Mouse (Mus musculus) MEL (cell line): ENCODE measurements around the gene Adamtsl1. TPM values are rescaled to one million over a fixed set of nuclear protein-coding genes. Genes with fewer than 3 reads are reported as not detected.

Experiments used
- DNase-seq: peaks from one replicate; pipeline ENCODE4 v3.0.0; 2011; ENCODE audit warnings: low read depth, low spot score
- H3K27ac ChIP-seq: 2 replicates; pipeline ENCODE4 v1.5.1; 2012; ENCODE audit warnings: low read depth, mild to moderate bottlenecking, control low read depth, low read length, moderate library complexity; ENCODE audit not compliant: control insufficient read depth
- H3K27me3 ChIP-seq, 2 experiments: fragments of 150-350 bp in 1 of 2; sonication (generic) in 1 of 2; 2 replicates each; pipeline ENCODE4 v1.6.1; 2012; ENCODE audit warnings: low read length in 2 of 2, mild to moderate bottlenecking in 2 of 2, improper control_type of control experiment in 1 of 2, moderate library complexity in 1 of 2; ENCODE audit not compliant: insufficient read depth in 2 of 2, control insufficient read depth in 1 of 2
- H3K36me3 ChIP-seq, 2 experiments: 2 replicates each; pipeline ENCODE4 v1.6.1; 2012 to 2014; ENCODE audit warnings: low read length in 2 of 2, improper control_type of control experiment in 1 of 2, inconsistent platforms in 1 of 2, mild to moderate bottlenecking in 1 of 2; ENCODE audit not compliant: insufficient read depth in 2 of 2, control insufficient read depth in 1 of 2
- H3K4me1 ChIP-seq, 2 experiments: fragments of 150-350 bp in 1 of 2; sonication (generic) in 1 of 2; 2 replicates each; pipeline ENCODE4 v1.6.1; 2012; ENCODE audit warnings: low read length in 2 of 2, improper control_type of control experiment in 1 of 2, mild to moderate bottlenecking in 1 of 2; ENCODE audit not compliant: insufficient read depth in 2 of 2, control insufficient read depth in 1 of 2
- H3K4me3 ChIP-seq, 2 experiments: fragments of 150-350 bp in 1 of 2; sonication (generic) in 1 of 2; 2 replicates each; pipeline ENCODE4 v1.5.1; 2012; ENCODE audit warnings: low read depth in 2 of 2, low read length in 2 of 2, mild to moderate bottlenecking in 2 of 2, moderate library complexity in 2 of 2, control low read depth in 1 of 2, improper control_type of control experiment in 1 of 2; ENCODE audit not compliant: control insufficient read depth in 1 of 2, insufficient read depth in 1 of 2
- H3K79me2 ChIP-seq: 2 replicates; pipeline ENCODE4 v1.6.1; 2012; ENCODE audit warnings: mild to moderate bottlenecking, low read length, moderate library complexity; ENCODE audit not compliant: control insufficient read depth, poor library complexity, insufficient read depth
- H3K9ac ChIP-seq: 2 replicates; pipeline ENCODE4 v1.6.1; 2012; ENCODE audit warnings: low read depth, mild to moderate bottlenecking, control low read depth, low read length, moderate library complexity; ENCODE audit not compliant: control insufficient read depth, poor library complexity, severe bottlenecking
- H3K9me3 ChIP-seq: fragments of 150-350 bp; sonication (generic); replicated peaks from 2 replicates; pipeline ENCODE4 v1.6.1; 2012; ENCODE audit warnings: mild to moderate bottlenecking, low read length, improper control_type of control experiment, moderate library complexity; ENCODE audit not compliant: insufficient read depth
- BHLHE40 ChIP-seq: IDR thresholded peaks from 2 replicates; pipeline ENCODE4 v1.6.1; 2012; ENCODE audit warnings: low read depth, mild to moderate bottlenecking, inconsistent platforms, low read length, improper control_type of control experiment, borderline replicate concordance
- CHD1 ChIP-seq: IDR thresholded peaks from 2 replicates; pipeline ENCODE4 v1.6.1; 2012; ENCODE audit warnings: low read depth, mild to moderate bottlenecking, inconsistent platforms, low read length, improper control_type of control experiment
- CTCF ChIP-seq, 3 experiments: IDR thresholded peaks in 2 of 3; conservative IDR thresholded peaks in 1 of 3; 2 replicates each; pipeline ENCODE4 v1.5.1; 2011 to 2012; ENCODE audit warnings: low read length in 3 of 3, low read depth in 2 of 3, mild to moderate bottlenecking in 2 of 3, improper control_type of control experiment in 1 of 3, inconsistent platforms in 1 of 3, mixed read lengths in 1 of 3, moderate library complexity in 1 of 3; ENCODE audit not compliant: control insufficient read depth in 1 of 3, insufficient read depth in 1 of 3, poor library complexity in 1 of 3, severe bottlenecking in 1 of 3
- GATA1 ChIP-seq: IDR thresholded peaks from 2 replicates; pipeline ENCODE4 v1.6.1; 2011; ENCODE audit warnings: low read depth, low read length, improper control_type of control experiment
- HCFC1 ChIP-seq: IDR thresholded peaks from 2 replicates; pipeline ENCODE4 v1.6.1; 2012; ENCODE audit warnings: low read depth, mild to moderate bottlenecking, inconsistent platforms, low read length, improper control_type of control experiment, moderate library complexity
- MAZ ChIP-seq: IDR thresholded peaks from 2 replicates; pipeline ENCODE4 v1.6.1; 2012; ENCODE audit warnings: low read depth, mild to moderate bottlenecking, inconsistent platforms, low read length, improper control_type of control experiment
- MXI1 ChIP-seq: IDR thresholded peaks from 2 replicates; pipeline ENCODE4 v1.6.1; 2011; ENCODE audit warnings: mild to moderate bottlenecking, low read depth, low read length, improper control_type of control experiment
- MYB ChIP-seq: IDR thresholded peaks from 2 replicates; pipeline ENCODE4 v1.6.1; 2011; ENCODE audit warnings: mild to moderate bottlenecking, low read depth, low read length, improper control_type of control experiment
- MYC ChIP-seq: IDR thresholded peaks from 2 replicates; pipeline ENCODE4 v1.6.1; 2011; ENCODE audit warnings: low read depth, mild to moderate bottlenecking, low read length, improper control_type of control experiment, moderate library complexity
- POLR2A ChIP-seq, 2 experiments: IDR thresholded peaks; 2 replicates each; pipeline ENCODE4 v1.6.1; 2011 to 2012; ENCODE audit warnings: low read length in 2 of 2, mild to moderate bottlenecking in 2 of 2, control low read depth in 1 of 2, improper control_type of control experiment in 1 of 2, low read depth in 1 of 2, moderate library complexity in 1 of 2; ENCODE audit not compliant: control insufficient read depth in 1 of 2, insufficient read depth in 1 of 2, poor library complexity in 1 of 2
- POLR2AphosphoS5 ChIP-seq: IDR thresholded peaks from 2 replicates; pipeline ENCODE4 v1.6.1; 2012; ENCODE audit warnings: low read depth, borderline replicate concordance, mild to moderate bottlenecking, inconsistent platforms, low read length, moderate library complexity, mixed read lengths
- RAD21 ChIP-seq: IDR thresholded peaks from 2 replicates; pipeline ENCODE4 v1.6.1; 2011; ENCODE audit warnings: mild to moderate bottlenecking, low read depth, low read length, improper control_type of control experiment
- RCOR1 ChIP-seq: IDR thresholded peaks from 2 replicates; pipeline ENCODE4 v1.6.1; 2012; ENCODE audit warnings: low read depth, mild to moderate bottlenecking, inconsistent platforms, low read length, improper control_type of control experiment
- SMC3 ChIP-seq: IDR thresholded peaks from 2 replicates; pipeline ENCODE4 v1.6.1; 2011; ENCODE audit warnings: low read depth, low read length, improper control_type of control experiment
- TAL1 ChIP-seq: IDR thresholded peaks from 2 replicates; pipeline ENCODE4 v1.6.1; 2012; ENCODE audit warnings: mild to moderate bottlenecking, inconsistent platforms, low read length, moderate library complexity, mixed read lengths
- TBP ChIP-seq: IDR thresholded peaks from 2 replicates; pipeline ENCODE4 v1.8.0; 2011; ENCODE audit warnings: low read depth, low read length, improper control_type of control experiment
- UBTF ChIP-seq: IDR thresholded peaks from 2 replicates; pipeline ENCODE4 v1.6.1; 2012; ENCODE audit warnings: low read depth, mild to moderate bottlenecking, inconsistent platforms, low read length, improper control_type of control experiment, moderate library complexity, borderline replicate concordance; ENCODE audit not compliant: insufficient read depth
- USF2 ChIP-seq, 2 experiments: IDR thresholded peaks; 2 replicates each; pipeline ENCODE4 v1.6.1; 2011 to 2012; ENCODE audit warnings: improper control_type of control experiment in 2 of 2, low read length in 2 of 2, borderline replicate concordance in 1 of 2, inconsistent platforms in 1 of 2, low read depth in 1 of 2, mild to moderate bottlenecking in 1 of 2; ENCODE audit not compliant: insufficient read depth in 1 of 2
- ZC3H11A ChIP-seq: IDR thresholded peaks from 2 replicates; pipeline ENCODE4 v1.6.1; 2012; ENCODE audit warnings: low read depth, mild to moderate bottlenecking, inconsistent platforms, low read length, improper control_type of control experiment
- ZKSCAN1 ChIP-seq: IDR thresholded peaks from 2 replicates; pipeline ENCODE4 v1.6.1; 2012; ENCODE audit warnings: low read depth, mild to moderate bottlenecking, inconsistent platforms, low read length, improper control_type of control experiment, moderate library complexity
- ZMIZ1 ChIP-seq: IDR thresholded peaks from 2 replicates; pipeline ENCODE4 v1.6.1; 2012; ENCODE audit warnings: low read depth, mild to moderate bottlenecking, inconsistent platforms, low read length, improper control_type of control experiment, moderate library complexity
- ZNF384 ChIP-seq: IDR thresholded peaks from 2 replicates; pipeline ENCODE4 v1.6.1; 2012; ENCODE audit warnings: low read depth, mild to moderate bottlenecking, inconsistent platforms, low read length, improper control_type of control experiment
- polyA plus RNA-seq, 2 experiments: library from polyadenylated mRNA; stranded (reverse) in 1 of 2; unstranded in 1 of 2; fragments of >175 nt in 1 of 2; fragments of >200 nt in 1 of 2; gene quantifications; 2 replicates each; pipeline versions ENCODE4 v1.2.1 to v1.2.4; 2012; ENCODE audit warnings: low replicate concordance in 2 of 2, low read depth in 1 of 2; ENCODE audit not compliant: insufficient read length in 2 of 2, insufficient read depth in 1 of 2, missing spikeins in 1 of 2
- total RNA-seq: library from RNA; depleted of rRNA; stranded (reverse); fragments of 300-350 nt; gene quantifications from 2 replicates; pipeline ENCODE4 v1.2.3, GENCODE M21; 2012

Adamtsl1 gene
- total and polyA plus RNA-seq, 3 experiments, result not detected

DNA sequence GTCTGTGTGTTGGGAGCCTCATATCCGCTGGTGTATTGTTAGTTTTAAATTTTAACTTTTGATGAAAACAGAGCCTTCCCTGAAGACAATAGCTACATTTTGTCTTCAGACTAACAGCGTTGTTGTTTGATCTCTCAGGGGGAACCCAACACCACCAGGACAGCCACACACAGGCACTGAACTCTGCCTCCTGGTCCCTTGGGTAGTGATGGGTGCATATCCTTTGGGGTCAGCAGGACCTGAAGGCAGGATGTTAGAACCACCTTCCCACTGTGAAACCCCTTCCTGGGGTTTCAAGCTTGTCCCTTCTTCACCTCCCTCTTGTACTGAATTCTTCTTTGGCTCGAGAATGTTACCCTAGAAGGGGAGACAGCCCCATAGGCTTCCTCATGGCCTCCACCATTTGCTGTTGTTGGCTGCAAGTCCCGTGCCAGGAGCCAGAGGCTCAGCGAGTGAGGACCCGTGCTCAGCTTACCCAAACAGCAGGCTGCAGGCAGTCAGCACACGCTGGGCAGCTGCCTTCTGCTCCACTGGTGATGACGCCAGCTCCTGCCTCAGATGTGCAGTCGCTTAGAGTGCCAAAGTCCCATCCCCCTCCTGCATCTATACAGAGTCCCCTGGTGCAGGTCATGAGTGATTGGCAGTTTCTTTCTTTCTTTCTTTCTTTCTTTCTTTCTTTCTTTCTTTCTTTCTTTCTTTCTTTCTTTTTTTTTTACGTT lies 506.6 kb downstream of the Adamtsl1 start:
- no peak overlapping the region for H3K27ac ChIP-seq
- H3K9ac ChIP-seq, result no peak overlapping the region
- H3K36me3 ChIP-seq, result no peaks in the 10 kb centered on the region
- DNase-seq, result no peak
- no peaks in the 10 kb centered on the region for H3K9me3 ChIP-seq
- H3K4me1 ChIP-seq, result no peaks in the 10 kb centered on the region
- no peak overlapping the region for H3K4me3 ChIP-seq
- no peaks in the 10 kb centered on the region for H3K27me3 ChIP-seq
- H3K79me2 ChIP-seq, result no peaks in the 10 kb centered on the region
- TF ChIP-seq ZNF384 (no peak), MYB (no peak)

DNA sequence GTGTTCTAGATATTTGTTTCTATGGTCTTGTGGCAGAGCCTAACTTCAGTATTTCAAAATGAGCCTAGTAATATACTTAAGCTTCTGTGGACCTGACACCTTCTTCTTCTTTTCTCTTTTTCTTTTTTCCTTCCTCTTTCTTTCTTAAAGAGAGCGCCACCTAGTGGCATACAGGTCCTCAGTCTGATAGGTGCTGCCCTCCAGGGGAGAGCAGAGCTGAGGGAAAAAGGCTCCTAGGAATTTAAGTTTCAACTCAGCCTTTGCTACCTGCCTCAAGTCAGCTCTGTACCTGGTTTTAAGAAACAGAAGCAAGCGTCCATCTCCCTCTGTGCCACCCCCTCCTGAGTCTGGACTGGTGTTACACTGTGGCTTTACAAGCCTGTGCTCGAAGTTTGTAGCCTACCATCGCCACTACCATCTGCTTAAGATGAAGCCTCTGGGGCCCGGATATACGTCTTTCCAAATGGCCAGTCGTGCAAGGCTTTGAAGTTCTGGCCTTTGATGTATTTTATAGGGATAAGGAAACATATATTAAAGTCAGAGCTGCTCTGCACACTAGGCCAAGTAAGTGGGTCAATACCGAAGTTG lies 510.7 kb downstream of the Adamtsl1 start:
- Histone ChIP-seq H3K9me3 (no peaks in the 10 kb centered on the region), H3K27ac (no peak overlapping the region), H3K4me3 (no peak overlapping the region), H3K36me3 (no peaks in the 10 kb centered on the region), H3K27me3 (no peaks in the 10 kb centered on the region; a peak in 1 of 4 replicates), H3K4me1 (no peaks in the 10 kb centered on the region), H3K79me2 (no peaks in the 10 kb centered on the region), H3K9ac (no peak overlapping the region)
- peak; percentile 32 for DNase-seq
- TF ChIP-seq TAL1 (no peak), ZC3H11A (peak; percentile 73), SMC3 (peak; percentile 86), MAZ (no peak), POLR2A (IDR thresholded peaks at IDR 0.05; ENCODE audit: control insufficient read depth in 1 of 2, insufficient read depth in 1 of 2, low read depth in 1 of 2, low read length in 2 of 2, poor library complexity in 1 of 2) (no peak), MYC (no peak), GATA1 (no peak), USF2 (IDR thresholded peaks at IDR 0.05; ENCODE audit: borderline replicate concordance in 1 of 2, insufficient read depth in 1 of 2, low read depth in 1 of 2, low read length in 2 of 2) (no peak), RCOR1 (no peak), RAD21 (peak; percentile 71), MYB (no peak), CHD1 (no peak), UBTF (no peak), MXI1 (no peak), BHLHE40 (no peak), ZKSCAN1 (no peak), POLR2AphosphoS5 (no peak), ZNF384 (peak; percentile 89), TBP (no peak), ZMIZ1 (no peak), HCFC1 (no peak), CTCF (IDR thresholded peaks at IDR 0.05 in 2 of 3, conservative IDR thresholded peaks at IDR 0.05 in 1 of 3; ENCODE audit: control insufficient read depth in 1 of 3, insufficient read depth in 1 of 3, low read depth in 2 of 3, low read length in 3 of 3, poor library complexity in 1 of 3, severe bottlenecking in 1 of 3) (peak; percentile 49 to 79 (median 57))
